Mouse (Mus musculus) ES-E14 (cell line): Measurements from ENCODE around the gene Zfp740. TPM values are rescaled to one million over a fixed set of nuclear protein-coding genes. Genes with fewer than 3 reads are reported as not detected.

Source experiments
- DNase-seq: peaks from one replicate; pipeline ENCODE4 v3.0.0-alpha.2; 2013; ENCODE audit warnings: low read depth, low spot score
- H3K27ac ChIP-seq: 2 replicates; pipeline ENCODE4 v1.5.1; 2012; ENCODE audit warnings: low read depth, mild to moderate bottlenecking, low read length, moderate library complexity, mixed read lengths; ENCODE audit not compliant: poor library complexity, insufficient read depth, severe bottlenecking
- H3K36me3 ChIP-seq: 2 replicates; pipeline ENCODE4 v1.6.1; 2012; ENCODE audit warnings: mild to moderate bottlenecking, low read length, moderate library complexity, mixed read lengths; ENCODE audit not compliant: control insufficient read depth, poor library complexity, insufficient read depth, severe bottlenecking
- H3K4me1 ChIP-seq, 2 experiments: fragments of 150-350 bp in 1 of 2; sonication (generic) in 1 of 2; 2 replicates each; pipeline ENCODE4 v1.6.1; 2012; ENCODE audit warnings: low read length in 2 of 2, mild to moderate bottlenecking in 1 of 2, mixed read lengths in 1 of 2; ENCODE audit not compliant: control insufficient read depth in 2 of 2, insufficient read depth in 2 of 2, poor library complexity in 1 of 2
- H3K4me3 ChIP-seq, 2 experiments: fragments of 150-350 bp in 1 of 2; sonication (generic) in 1 of 2; 2 replicates each; pipeline ENCODE4 v1.5.1; 2012; ENCODE audit warnings: low read length in 2 of 2, low read depth in 1 of 2, mild to moderate bottlenecking in 1 of 2, mixed read lengths in 1 of 2; ENCODE audit not compliant: insufficient read depth in 1 of 2, poor library complexity in 1 of 2, severe bottlenecking in 1 of 2
- H3K9ac ChIP-seq: 2 replicates; pipeline ENCODE4 v1.6.1; 2012; ENCODE audit warnings: low read depth, mild to moderate bottlenecking, low read length, mixed read lengths; ENCODE audit not compliant: poor library complexity, insufficient read depth, severe bottlenecking
- H3K9me3 ChIP-seq: fragments of 150-350 bp; sonication (generic); 2 replicates; pipeline ENCODE4 v1.6.1; 2012; ENCODE audit warnings: low read depth, mild to moderate bottlenecking, low read length; ENCODE audit not compliant: control insufficient read depth, insufficient read depth
- CHD2 ChIP-seq: IDR thresholded peaks from 2 replicates; pipeline ENCODE4 v1.6.1; 2014; ENCODE audit warnings: mild to moderate bottlenecking, low read depth, low read length, inconsistent platforms
- HCFC1 ChIP-seq: IDR thresholded peaks from 2 replicates; pipeline ENCODE4 v1.6.1; 2012; ENCODE audit warnings: low read length, inconsistent platforms, borderline replicate concordance; ENCODE audit not compliant: insufficient read depth
- MAFK ChIP-seq: IDR thresholded peaks from 2 replicates; pipeline ENCODE4 v1.6.1; 2014; ENCODE audit warnings: mild to moderate bottlenecking, low read depth, low read length, inconsistent platforms; ENCODE audit not compliant: insufficient read depth
- ZC3H11A ChIP-seq: IDR thresholded peaks from 2 replicates; pipeline ENCODE4 v1.6.1; 2012; ENCODE audit warnings: low read depth, mild to moderate bottlenecking, inconsistent platforms, low read length, borderline replicate concordance
- ZNF384 ChIP-seq: IDR thresholded peaks from 2 replicates; pipeline ENCODE4 v1.6.1; 2012; ENCODE audit warnings: low read depth, low read length, inconsistent platforms
- in situ Hi-C, 2 experiments: fragments of 600-800 bp; cut with MboI; formaldehyde crosslinking; loops; one replicate each; pipeline ENCODE4 v1.15.1; 2025; ENCODE audit warnings: low sequenced_read_pairs in 2 of 2, inconsistent platforms in 1 of 2; ENCODE audit not compliant: unreplicated experiment in 2 of 2
- total RNA-seq: library from RNA; depleted of rRNA; stranded (reverse); fragments of 300-350 nt; gene quantifications from 2 replicates; pipeline ENCODE4 v1.2.3, GENCODE M21; 2012

The Zfp740 gene
- total RNA-seq, 1 experiment: 98.5 TPM

GRCm38 (mm10) chr15:102235371-102236027 is 32.5 kb downstream of the Zfp740 start:
- no peaks in the 10 kb centered on the region for H3K9me3 ChIP-seq
- TF ChIP-seq CHD2 (no peak), ZNF384 (no peak), HCFC1 (no peak), MAFK (no peak), ZC3H11A (no peak)
- peak overlapping the region; percentile 51 for H3K4me3 ChIP-seq
- in situ Hi-C loops: no loop called here
- no peak for DNase-seq
- H3K4me1 ChIP-seq: peaks cover 12 to 46% of the 10 kb centered on the region in 2 experiments
- peak overlapping the region; percentile 84 for H3K27ac ChIP-seq
- H3K9ac ChIP-seq: peak overlapping the region; percentile 64; the same call in 1 of the 2 replicates
- H3K36me3 ChIP-seq: peaks cover 39% of the 10 kb centered on the region

- H3K4me3 ChIP-seq: peak overlapping the region in 1 of 2 experiments; percentile 44; a peak in 2 of 4 replicates
- H3K4me1 ChIP-seq: peaks cover 15 to 35% of the 10 kb centered on the region in 2 experiments
- peak overlapping the region; percentile 60; the same call in 1 of the 2 replicates for H3K9ac ChIP-seq
- no peak for TF ChIP-seq HCFC1
- no peak for TF ChIP-seq ZC3H11A
- TF ChIP-seq ZNF384: no peak
- TF ChIP-seq CHD2: no peak
- TF ChIP-seq MAFK: no peak
- in situ Hi-C loops: no loop called here
- peaks cover 49% of the 10 kb centered on the region for H3K36me3 ChIP-seq
- DNase-seq: no peak
- peak overlapping the region; percentile 26; the same call in 1 of the 2 replicates for H3K27ac ChIP-seq
- no peaks in the 10 kb centered on the region for H3K9me3 ChIP-seq
Observed at GRCm38 (mm10) chr15:102238543-102239259, 35.7 kb downstream of the Zfp740 start.

- Histone ChIP-seq H3K27ac (peak overlapping the region; percentile 98; the same call in 1 of the 2 replicates), H3K9ac (peak overlapping the region; percentile 60; the same call in 1 of the 2 replicates), H3K36me3 (peaks cover 49% of the 10 kb centered on the region), H3K4me1 (peaks cover 16 to 31% of the 10 kb centered on the region in 2 experiments), H3K9me3 (no peaks in the 10 kb centered on the region), H3K4me3 (peak overlapping the region in 1 of 2 experiments; percentile 58; a peak in 2 of 4 replicates)
- in situ Hi-C loops: no loop called here
- TF ChIP-seq ZC3H11A (peak; percentile 75; the same call in 1 of the 2 replicates), MAFK (no peak), HCFC1 (no peak)
- no peak for DNase-seq
Observed at GRCm38 (mm10) chr15:102239260-102239590, 36.2 kb downstream of the Zfp740 start.

- peaks cover 14 to 25% of the 10 kb centered on the region in 2 experiments for H3K4me1 ChIP-seq
- H3K9ac ChIP-seq: peak overlapping the region; percentile 60; the same call in 1 of the 2 replicates
- TF ChIP-seq MAFK (no peak), CHD2 (no peak), ZC3H11A (no peak), ZNF384 (no peak), HCFC1 (no peak)
- no peak for DNase-seq
- H3K27ac ChIP-seq: peak overlapping the region; percentile 98; the same call in 1 of the 2 replicates
- peak overlapping the region in 1 of 2 experiments; percentile 58; a peak in 2 of 4 replicates for H3K4me3 ChIP-seq
- H3K9me3 ChIP-seq: no peaks in the 10 kb centered on the region
- H3K36me3 ChIP-seq: peaks cover 45% of the 10 kb centered on the region
- in situ Hi-C loops: no loop called here
Observed at GRCm38 (mm10) chr15:102239851-102240250, 36.8 kb downstream of the Zfp740 start.
